Mouse (Mus musculus) limb, embryonic 13.5 days (tissue): ENCODE measurements around the gene Gm13288. TPM values are rescaled to one million over a fixed set of nuclear protein-coding genes. Genes with fewer than 3 reads are reported as not detected.

Experiments
- polyA plus RNA-seq: library from polyadenylated mRNA; unstranded; fragments of >200 nt; fragmentation: Nextera tagmentation; extraction: Ambion mirVana; gene quantifications from 2 replicates; pipeline ENCODE4 v1.2.1, GENCODE M21; 2015

Gene Gm13288
- polyA plus RNA-seq, 1 experiment from 2014 or later, result not detected

Other genes with a start within 250 kb of the Gm13288 start
- gene Ifna15, start 247.3 kb upstream of the Gm13288 start, polyA plus RNA-seq, result not detected in 2 replicates
- not detected in 2 replicates for gene Ifna14, start 233.7 kb upstream of the Gm13288 start, polyA plus RNA-seq
- gene Ifna9, start 213.1 kb upstream of the Gm13288 start, polyA plus RNA-seq, result not detected in 2 replicates
- not detected in 2 replicates for gene Ifna12, start 202.2 kb upstream of the Gm13288 start, polyA plus RNA-seq
- gene C87499, start 171.1 kb upstream of the Gm13288 start, polyA plus RNA-seq, result not detected in 2 replicates
- gene Ifna13, start 161.1 kb upstream of the Gm13288 start, polyA plus RNA-seq, result not detected in 2 replicates
- gene Ifna16, start 128.6 kb upstream of the Gm13288 start, polyA plus RNA-seq, result not detected in 2 replicates
- not detected in 2 replicates for gene Ifna2, start 121.6 kb upstream of the Gm13288 start, polyA plus RNA-seq
- gene Ifnab, start 114.2 kb upstream of the Gm13288 start, polyA plus RNA-seq, result not detected in 2 replicates
- gene Gm26566, start 83.7 kb upstream of the Gm13288 start, polyA plus RNA-seq, result 1.0 and 1.1 TPM in 2 replicates
- 123 and 130 TPM in 2 replicates for gene Klhl9, start 83.1 kb upstream of the Gm13288 start, polyA plus RNA-seq
- gene Gm13271, start 50.7 kb upstream of the Gm13288 start, polyA plus RNA-seq, result not detected in 2 replicates
- gene Gm13283, start 45.4 kb upstream of the Gm13288 start, polyA plus RNA-seq, result 0.34 and 0.45 TPM in 2 replicates
- gene Gm13290, start 31.7 kb upstream of the Gm13288 start, polyA plus RNA-seq, result 0.46 and 0.59 TPM in 2 replicates
- not detected in 2 replicates for gene Gm13289, start 28.6 kb upstream of the Gm13288 start, polyA plus RNA-seq
- not detected in 2 replicates for gene Gm13272, start 25.7 kb upstream of the Gm13288 start, polyA plus RNA-seq
- 0.27 and 0.41 TPM in 2 replicates for gene Ifnz, start 23.4 kb upstream of the Gm13288 start, polyA plus RNA-seq
- not detected in 2 replicates for gene Gm13276, start 19.8 kb upstream of the Gm13288 start, polyA plus RNA-seq
- not detected in 2 replicates for gene Gm13277, start 16.9 kb upstream of the Gm13288 start, polyA plus RNA-seq
- gene Gm13278, start 14.0 kb upstream of the Gm13288 start, polyA plus RNA-seq, result not detected in 2 replicates
- not detected in 2 replicates for gene Gm13275, start 11.0 kb upstream of the Gm13288 start, polyA plus RNA-seq
- gene Gm13279, start 8.1 kb upstream of the Gm13288 start, polyA plus RNA-seq, result not detected in 2 replicates
- 0.76 and 1.0 TPM in 2 replicates for gene Gm13285, start 5.9 kb upstream of the Gm13288 start, polyA plus RNA-seq
- not detected in 2 replicates for gene Gm13287, start 2.3 kb upstream of the Gm13288 start, polyA plus RNA-seq
- gene Ifna7, start 10.7 kb downstream of the Gm13288 start, polyA plus RNA-seq, result not detected in 2 replicates
- not detected in 2 replicates for gene Ifna11, start 14.4 kb downstream of the Gm13288 start, polyA plus RNA-seq
- not detected in 2 replicates for gene Ifna6, start 21.9 kb downstream of the Gm13288 start, polyA plus RNA-seq
- not detected in 2 replicates for gene Ifna5, start 30.0 kb downstream of the Gm13288 start, polyA plus RNA-seq
- not detected in 2 replicates for gene Ifna4, start 36.3 kb downstream of the Gm13288 start, polyA plus RNA-seq
- gene Ifna1, start 44.6 kb downstream of the Gm13288 start, polyA plus RNA-seq, result not detected in 2 replicates
- not detected in 2 replicates for gene Ifne, start 74.7 kb downstream of the Gm13288 start, polyA plus RNA-seq